In the genomic region with DNA sequence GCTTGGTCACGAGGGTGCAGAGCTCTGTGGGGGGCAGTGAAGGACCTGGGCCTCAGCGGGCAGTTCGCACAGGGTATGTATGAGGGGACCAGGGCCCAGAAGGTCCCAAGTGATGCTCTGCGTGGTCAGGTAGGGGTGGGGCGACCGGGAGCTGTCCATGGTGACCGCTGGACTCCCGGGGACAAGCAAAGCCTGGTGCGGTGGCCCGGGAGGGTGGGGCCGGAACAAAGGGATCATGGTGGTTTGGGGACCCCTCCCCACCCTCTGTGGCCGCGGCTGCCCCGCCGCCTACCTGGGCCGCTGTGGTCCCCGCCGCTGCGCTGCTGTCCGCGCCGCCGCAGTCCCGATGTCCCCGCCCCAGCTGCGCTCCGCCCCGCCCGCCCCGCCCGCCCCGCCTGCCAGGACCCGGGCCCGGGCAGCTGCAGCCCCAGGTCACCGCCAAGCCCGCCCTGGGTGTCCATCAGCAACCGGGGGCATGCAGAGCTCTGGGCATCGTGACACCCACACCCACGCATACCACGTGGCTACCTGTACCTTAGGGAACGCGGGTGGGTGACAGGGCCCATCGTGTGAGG, we compare ENCODE assay signal across 8 mouse cellular contexts. TPM values are rescaled to one million over a fixed set of nuclear protein-coding genes. Genes with fewer than 3 reads are reported as not detected.
A peak's percentile ranks its signal among the peaks of the same experiment; 100 is the strongest.
DNase-seq lines count a peak whose midpoint lies in the region; ATAC-seq and TF ChIP-seq lines count a peak whose summit lies in the region.

No protein-coding gene starts in this region.

- H3K9me3 ChIP-seq in neural tube, embryonic 11.5 days (ENCODE audit: control insufficient read depth, low read length): no peaks in the 10 kb centered on the region
- H3K9me3 ChIP-seq in intestine, embryonic 14.5 days (ENCODE audit: control insufficient read depth, low read length): no peaks in the 10 kb centered on the region

- peak overlapping the region; percentile 61 for H3K4me2 ChIP-seq in neural tube, embryonic 11.5 days (ENCODE audit: low read depth)
- peak overlapping the region; percentile 47 for H3K4me2 ChIP-seq in intestine, embryonic 14.5 days (ENCODE audit: low read length)

- H3K27ac ChIP-seq in neural tube, embryonic 11.5 days (ENCODE audit: low read depth, low read length): no peak overlapping the region
- H3K27ac ChIP-seq in intestine, embryonic 14.5 days (ENCODE audit: low read depth): no peak overlapping the region
- H3K27ac ChIP-seq in olfactory bulb, adult 2 months (ENCODE audit: insufficient read depth, low read depth, low read length): no peak overlapping the region

- DNase-seq in adrenal gland, postnatal 14 days: peak; percentile 57
- no peak for DNase-seq in adrenal gland, adult 8-10 months
- DNase-seq in neural tube, embryonic 11.5 days (ENCODE audit: low spot score): peak; percentile 18
- DNase-seq in neural tube, embryonic 10.5 days (ENCODE audit: extremely low spot score, low spot score): no peak
- DNase-seq in intestine, embryonic 14.5 days (ENCODE audit: low spot score): peak; percentile 65
- DNase-seq in thymus, postnatal 36 days: no peak
- no peak for DNase-seq in gastrocnemius, adult 18-20 months (ENCODE audit: low spot score)

- TF ChIP-seq POLR2A in olfactory bulb, adult 2 months (IDR thresholded peaks at IDR 0.05; ENCODE audit: insufficient read depth, low read depth, low read length): no peak

- TF ChIP-seq CTCF in olfactory bulb, adult 2 months (IDR thresholded peaks at IDR 0.05; ENCODE audit: insufficient read depth, low read depth, low read length): no peak

- peak overlapping the region; percentile 63 for H3K9ac ChIP-seq in neural tube, embryonic 11.5 days (ENCODE audit: low read length)
- no peak overlapping the region for H3K9ac ChIP-seq in intestine, embryonic 14.5 days (ENCODE audit: low read length)

- H3K27me3 ChIP-seq in neural tube, embryonic 11.5 days (ENCODE audit: control insufficient read depth, insufficient read depth, low read length): peaks cover 26% of the 10 kb centered on the region
- H3K27me3 ChIP-seq in intestine, embryonic 14.5 days (replicated peaks; ENCODE audit: control insufficient read depth, insufficient read depth, low read length): peaks cover 47% of the 10 kb centered on the region

- peak overlapping the region; percentile 34 for H3K4me3 ChIP-seq in neural tube, embryonic 11.5 days (ENCODE audit: low read depth, low read length)
- peak overlapping the region; percentile 20; the same call in 1 of the 2 replicates for H3K4me3 ChIP-seq in intestine, embryonic 14.5 days (ENCODE audit: low read depth, low read length)
- peak overlapping the region; percentile 35 for H3K4me3 ChIP-seq in olfactory bulb, adult 2 months (ENCODE audit: insufficient read depth, low read depth, low read length)

- H3K4me1 ChIP-seq in neural tube, embryonic 11.5 days (ENCODE audit: control insufficient read depth, insufficient read depth, low read length): peaks cover 3% of the 10 kb centered on the region; the same call in 1 of the 2 replicates
- 0 out of 2 replicates have a peak, but pooled peaks cover 2% of the 10 kb centered on the region for H3K4me1 ChIP-seq in intestine, embryonic 14.5 days (replicated peaks; ENCODE audit: control insufficient read depth, insufficient read depth, low read length)
- H3K4me1 ChIP-seq in olfactory bulb, adult 2 months (ENCODE audit: control insufficient read depth, insufficient read depth, low read length): peaks cover 42% of the 10 kb centered on the region

- no peaks in the 10 kb centered on the region for H3K36me3 ChIP-seq in neural tube, embryonic 11.5 days (ENCODE audit: control insufficient read depth, insufficient read depth, low read length)
- H3K36me3 ChIP-seq in intestine, embryonic 14.5 days (ENCODE audit: control insufficient read depth, insufficient read depth, low read length): peaks cover 4% of the 10 kb centered on the region

- WGBS in neural tube, embryonic 11.5 days: 3% methylated on average over 42 of the region's 43 CpGs
- 3% methylated on average over 22 of the region's 43 CpGs for WGBS in intestine, embryonic 14.5 days
- WGBS in olfactory bulb, adult 2 months: 3% methylated on average over 40 of the region's 43 CpGs

- peak; percentile 36; the same call in 1 of the 2 replicates for ATAC-seq in neural tube, embryonic 11.5 days (ENCODE audit: insufficient read depth, low FRiP score, low TSS enrichment)
- ATAC-seq in intestine, embryonic 14.5 days (replicated peaks; ENCODE audit: low FRiP score, low TSS enrichment, low read depth): peak; percentile 41; the same call in 1 of the 2 replicates

RNA-seq across cellular contexts. Expression of a gene that starts 0.3 kb away (rescaled TPM):
- total RNA-seq in adrenal gland, postnatal 14 days (2021): 2.1 and 2.3 TPM in 2 replicates
- 1 to 10 TPM; 3.6 to 6.5 (median 4.4) TPM for total RNA-seq in adrenal gland, adult 8-10 months (2022)
- 4.2 and 4.7 TPM in 2 replicates for polyA plus RNA-seq in neural tube, embryonic 11.5 days (2014; fragmentation: Nextera tagmentation; extraction: Ambion mirVana)
- 0.65 and 1.0 TPM in 2 replicates for polyA plus RNA-seq in intestine, embryonic 14.5 days (2014; fragmentation: Nextera tagmentation; extraction: Ambion mirVana)
- polyA plus RNA-seq in olfactory bulb, adult 2 months (2012; ENCODE audit: insufficient read depth, insufficient read length, low replicate concordance, missing spikeins): not detected in 2 replicates
- total RNA-seq in gastrocnemius, adult 18-20 months (2021): under 1 TPM in 1 of 2 experiments, not detected in 1; 0.07 TPM

RNA-seq across cellular contexts. Expression of a gene that starts 10.4 kb away (rescaled TPM):
- 5.9 and 6.2 TPM in 2 replicates for total RNA-seq in adrenal gland, postnatal 14 days (2021)
- total RNA-seq in adrenal gland, adult 8-10 months (2022): 10 to 100 TPM in 2 of 4 experiments, 1 to 10 TPM in 2; 9.4 to 16.6 (median 12.9) TPM
- polyA plus RNA-seq in neural tube, embryonic 11.5 days (2014; fragmentation: Nextera tagmentation; extraction: Ambion mirVana): 8.1 and 9.4 TPM in 2 replicates
- 4.7 and 4.8 TPM in 2 replicates for polyA plus RNA-seq in intestine, embryonic 14.5 days (2014; fragmentation: Nextera tagmentation; extraction: Ambion mirVana)
- not detected in 2 replicates for polyA plus RNA-seq in olfactory bulb, adult 2 months (2012; ENCODE audit: insufficient read depth, insufficient read length, low replicate concordance, missing spikeins)
- total RNA-seq in gastrocnemius, adult 18-20 months (2021): 1 to 10 TPM; 2.3 to 2.5 TPM

RNA-seq across cellular contexts. Expression of a gene that starts 12.1 kb away (rescaled TPM):
- 30.3 and 30.5 TPM in 2 replicates for total RNA-seq in adrenal gland, postnatal 14 days (2021)
- total RNA-seq in adrenal gland, adult 8-10 months (2022): 10 to 100 TPM; 50.7 to 86.9 (median 66.5) TPM
- 13.3 and 14.5 TPM in 2 replicates for polyA plus RNA-seq in neural tube, embryonic 11.5 days (2014; fragmentation: Nextera tagmentation; extraction: Ambion mirVana)
- 13.1 and 13.7 TPM in 2 replicates for polyA plus RNA-seq in intestine, embryonic 14.5 days (2014; fragmentation: Nextera tagmentation; extraction: Ambion mirVana)
- not detected in 2 replicates for polyA plus RNA-seq in olfactory bulb, adult 2 months (2012; ENCODE audit: insufficient read depth, insufficient read length, low replicate concordance, missing spikeins)
- total RNA-seq in gastrocnemius, adult 18-20 months (2021): 10 to 100 TPM; 13.7 TPM

RNA-seq across cellular contexts. Expression of a gene that starts 34.8 kb away (rescaled TPM):
- 212 and 215 TPM in 2 replicates for total RNA-seq in adrenal gland, postnatal 14 days (2021)
- total RNA-seq in adrenal gland, adult 8-10 months (2022): 100 to 1,000 TPM; 185 to 247 (median 197) TPM
- 248 and 262 TPM in 2 replicates for polyA plus RNA-seq in neural tube, embryonic 11.5 days (2014; fragmentation: Nextera tagmentation; extraction: Ambion mirVana)
- 171 and 181 TPM in 2 replicates for polyA plus RNA-seq in intestine, embryonic 14.5 days (2014; fragmentation: Nextera tagmentation; extraction: Ambion mirVana)
- polyA plus RNA-seq in olfactory bulb, adult 2 months (2012; ENCODE audit: insufficient read depth, insufficient read length, low replicate concordance, missing spikeins): not detected in 2 replicates
- 100 to 1,000 TPM; 101 to 103 TPM for total RNA-seq in gastrocnemius, adult 18-20 months (2021)

RNA-seq across cellular contexts. Expression of a gene that starts 44.7 kb away (rescaled TPM):
- 56.0 and 60.6 TPM in 2 replicates for total RNA-seq in adrenal gland, postnatal 14 days (2021)
- total RNA-seq in adrenal gland, adult 8-10 months (2022): 10 to 100 TPM; 43.6 to 59.2 (median 45.7) TPM
- 63.9 and 65.8 TPM in 2 replicates for polyA plus RNA-seq in neural tube, embryonic 11.5 days (2014; fragmentation: Nextera tagmentation; extraction: Ambion mirVana)
- polyA plus RNA-seq in intestine, embryonic 14.5 days (2014; fragmentation: Nextera tagmentation; extraction: Ambion mirVana): 53.2 and 54.1 TPM in 2 replicates
- not detected in 2 replicates for polyA plus RNA-seq in olfactory bulb, adult 2 months (2012; ENCODE audit: insufficient read depth, insufficient read length, low replicate concordance, missing spikeins)
- total RNA-seq in gastrocnemius, adult 18-20 months (2021): 10 to 100 TPM; 21.1 to 26.0 TPM

Comparison
In these comparisons a context has a peak if more than half of its experiments do, and no peak if none do; other contexts are left out.
1. DNase-seq: peak in adrenal gland, postnatal 14 days (single experiment), neural tube, embryonic 11.5 days (single experiment) and intestine, embryonic 14.5 days (single experiment); none in adrenal gland, adult 8-10 months (single experiment), neural tube, embryonic 10.5 days (single experiment), thymus, postnatal 36 days (0 of 2) and gastrocnemius, adult 18-20 months (single experiment).
2. Peak in every context shown above with its lines, with median percentiles within 50 percentile points of each other: H3K4me3 ChIP-seq.